Mouse (Mus musculus): Measurements from ENCODE around the gene Ybx3. TPM values are rescaled to one million over a fixed set of nuclear protein-coding genes. Genes with fewer than 3 reads are reported as not detected.
A peak's percentile ranks its signal among the peaks of the same experiment; 100 is the strongest.

The Ybx3 gene
- polyA plus RNA-seq, 1 experiment from 2014 or later, result 55.6 TPM

DNA sequence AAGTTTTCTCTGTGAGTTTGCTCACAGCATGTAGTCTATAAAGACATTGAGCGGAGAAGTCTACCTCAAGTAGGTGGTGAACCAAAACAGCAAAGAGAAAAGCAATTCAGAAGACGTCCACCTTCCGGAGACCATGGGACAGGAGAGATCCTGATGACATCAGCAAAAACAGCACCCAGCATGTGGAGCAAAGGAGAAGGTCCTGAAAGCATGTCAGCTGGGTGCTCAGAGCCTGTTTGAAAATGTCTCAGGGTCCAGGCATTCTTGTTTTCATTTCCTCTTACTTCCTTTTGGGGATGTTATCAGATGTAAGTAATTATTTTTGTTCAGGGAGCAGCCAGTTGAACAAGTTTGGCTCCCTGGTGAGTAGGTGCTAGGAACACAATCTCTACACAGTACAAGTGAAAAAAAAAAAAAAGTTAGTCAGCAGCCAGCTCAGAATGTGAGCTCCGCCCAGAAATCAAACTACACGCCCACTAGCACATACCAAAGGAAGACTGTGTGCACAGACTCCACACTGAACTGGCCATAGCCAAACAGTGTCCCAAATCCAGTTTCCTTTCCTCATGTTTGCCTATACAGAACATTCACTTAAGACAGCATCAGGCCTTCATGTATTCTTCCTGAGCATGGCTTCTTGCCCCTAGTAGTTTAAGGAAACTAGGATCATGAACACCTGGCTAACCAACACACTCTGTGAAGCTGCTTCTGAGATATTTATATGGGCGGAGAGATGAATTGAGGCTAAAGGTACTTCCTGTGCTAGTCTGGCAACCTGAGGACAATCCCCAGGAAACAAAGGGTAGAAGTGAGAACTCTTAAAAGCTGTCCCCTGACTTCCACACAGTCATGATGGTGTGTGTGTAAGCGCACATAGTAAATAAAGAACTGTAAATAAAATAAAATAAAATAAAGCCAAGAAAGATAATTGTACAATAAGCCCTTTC, 71.8 kb downstream of the Ybx3 start:
- Histone ChIP-seq H3K9me3 (replicated peaks) (no peaks in the 10 kb centered on the region), H3K4me2 (no peak overlapping the region), H3K27me3 (no peaks in the 10 kb centered on the region), H3K9ac (no peak overlapping the region), H3K4me1 (replicated peaks) (peaks cover 3% of the 10 kb centered on the region; the same call in 1 of the 2 replicates), H3K4me3 (replicated peaks) (no peak overlapping the region), H3K27ac (replicated peaks) (no peak overlapping the region), H3K36me3 (replicated peaks) (no peaks in the 10 kb centered on the region)
- ATAC-seq (ENCODE audit: insufficient read depth), result peak; percentile 52
- WGBS (ENCODE audit: insufficient replicate concordance), result 50% methylated on average over 7 of the region's 7 CpGs

Other genes starting within 250 kb of the Ybx3 start
- gene Klra2, start 141.1 kb downstream of the Ybx3 start, polyA plus RNA-seq (2015; fragmentation: Nextera tagmentation; extraction: Ambion mirVana), result 0.86 and 0.93 TPM in 2 replicates
- gene Magohb, start 95.2 kb downstream of the Ybx3 start, polyA plus RNA-seq (2015; fragmentation: Nextera tagmentation; extraction: Ambion mirVana), result 17.8 and 23.5 TPM in 2 replicates
- gene Styk1, start 34.9 kb downstream of the Ybx3 start, polyA plus RNA-seq (2015; fragmentation: Nextera tagmentation; extraction: Ambion mirVana), result 0.89 and 0.90 TPM in 2 replicates
- gene 5430401F13Rik, start 97.9 kb upstream of the Ybx3 start, polyA plus RNA-seq (2015; fragmentation: Nextera tagmentation; extraction: Ambion mirVana), result not detected in 2 replicates
- not detected in 2 replicates for gene Gm6619, start 97.9 kb upstream of the Ybx3 start, polyA plus RNA-seq (2015; fragmentation: Nextera tagmentation; extraction: Ambion mirVana)
- not detected in 2 replicates for gene Tas2r130, start 242.4 kb upstream of the Ybx3 start, polyA plus RNA-seq (2015; fragmentation: Nextera tagmentation; extraction: Ambion mirVana)